Comparison of ENCODE assay signal across 25 mouse cellular contexts in genomic region chr4:31337980-31338379, GRCm38 (mm10).
DNase-seq lines count a peak whose midpoint lies in the region; ATAC-seq lines count a peak whose summit lies in the region.
"Had no signal": no experiment of that assay in that cellular context is flagged by ENCODE, and none has a peak within 500 bp of the region (broad histone marks: within the 10 kb centered on the region; RNA-seq: fewer than 3 reads in every experiment).

No protein-coding gene starts in this region.

- no peak for DNase-seq in forebrain, embryonic 11.5 days (ENCODE audit: low spot score)
- DNase-seq in neural tube, embryonic 10.5 days (ENCODE audit: extremely low spot score, low spot score) = no peak
- DNase-seq in right cerebral cortex, postnatal 14 days = no peak
- DNase-seq in retina, embryonic 14.5 days (ENCODE audit: low spot score) = no peak
- DNase-seq: adrenal gland, adult 2 months; B cell, adult 2 months; cerebellum, adult 11-12 months; cerebellum, postnatal 14 days; heart, postnatal 4 days; kidney, adult 9 months; kidney, postnatal 25 days; lung, adult 18-20 months; lung, postnatal 14 days had no signal

- 48% methylated on average over 4 of the region's 4 CpGs for WGBS in forebrain, embryonic 15.5 days
- WGBS in forebrain, embryonic 11.5 days = 49% methylated on average over 4 of the region's 4 CpGs
- WGBS in neural tube, embryonic 12.5 days = 54% methylated on average over 4 of the region's 4 CpGs
- WGBS in hindbrain, embryonic 16.5 days = 58% methylated on average over 4 of the region's 4 CpGs

- 0 out of 2 replicates have a peak, but pooled peaks cover 4% of the 10 kb centered on the region for H3K4me1 ChIP-seq in forebrain, embryonic 15.5 days
- H3K4me1 ChIP-seq in forebrain, embryonic 11.5 days (replicated peaks; ENCODE audit: control insufficient read depth, insufficient read depth, low read length) = no peaks in the 10 kb centered on the region
- H3K4me1 ChIP-seq in neural tube, embryonic 12.5 days = no peaks in the 10 kb centered on the region
- no peaks in the 10 kb centered on the region for H3K4me1 ChIP-seq in hindbrain, embryonic 16.5 days (ENCODE audit: control insufficient read depth, insufficient read depth, low read depth, low read length)
- H3K4me1 ChIP-seq: embryonic facial prominence, embryonic 15.5 days; heart, embryonic 10.5 days; intestine, embryonic 15.5 days; limb, embryonic 12.5 days; liver, embryonic 12.5 days had no signal

- no peaks in the 10 kb centered on the region for H3K9me3 ChIP-seq in forebrain, embryonic 15.5 days
- no peaks in the 10 kb centered on the region for H3K9me3 ChIP-seq in forebrain, embryonic 11.5 days (ENCODE audit: control insufficient read depth, low read length)
- H3K9me3 ChIP-seq in neural tube, embryonic 12.5 days = no peaks in the 10 kb centered on the region
- no peaks in the 10 kb centered on the region for H3K9me3 ChIP-seq in hindbrain, embryonic 16.5 days (ENCODE audit: control insufficient read depth, low read length)
- H3K9me3 ChIP-seq: embryonic facial prominence, embryonic 15.5 days; G1E; heart, embryonic 10.5 days; intestine, embryonic 15.5 days; limb, embryonic 12.5 days; liver, embryonic 12.5 days had no signal

- ATAC-seq in forebrain, embryonic 15.5 days (replicated peaks) = 0 out of 2 replicates have a peak, but pooled peaks have one; percentile 19
- ATAC-seq in forebrain, embryonic 11.5 days (replicated peaks; ENCODE audit: low FRiP score) = no peak
- ATAC-seq in neural tube, embryonic 12.5 days (ENCODE audit: low FRiP score, low read depth) = peak; percentile 71
- ATAC-seq in hindbrain, embryonic 16.5 days = peak; percentile 42
- ATAC-seq: intestine, embryonic 15.5 days; liver, embryonic 12.5 days had no signal

- H3K4me3 ChIP-seq in forebrain, embryonic 15.5 days = no peak overlapping the region
- no peak overlapping the region for H3K4me3 ChIP-seq in forebrain, embryonic 11.5 days (ENCODE audit: low read depth, low read length)
- H3K4me3 ChIP-seq in neural tube, embryonic 12.5 days = no peak overlapping the region
- H3K4me3 ChIP-seq in hindbrain, embryonic 16.5 days (ENCODE audit: low read length) = no peak overlapping the region
- H3K4me3 ChIP-seq: embryonic facial prominence, embryonic 15.5 days; heart, embryonic 10.5 days; intestine, embryonic 15.5 days; layer of hippocampus, adult 2 months; limb, embryonic 12.5 days; liver, embryonic 12.5 days had no signal

- H3K27ac ChIP-seq in forebrain, embryonic 15.5 days (replicated peaks) = no peak overlapping the region
- H3K27ac ChIP-seq in forebrain, embryonic 11.5 days (ENCODE audit: low read depth, low read length) = no peak overlapping the region
- H3K27ac ChIP-seq in neural tube, embryonic 12.5 days = no peak overlapping the region
- H3K27ac ChIP-seq in hindbrain, embryonic 16.5 days (ENCODE audit: low read depth, low read length) = no peak overlapping the region
- H3K27ac ChIP-seq: embryonic facial prominence, embryonic 15.5 days; heart, embryonic 10.5 days; intestine, embryonic 15.5 days; layer of hippocampus, adult 2 months; limb, embryonic 12.5 days; liver, embryonic 12.5 days; stomach, postnatal 0 days had no signal

- H3K4me2 ChIP-seq in forebrain, embryonic 15.5 days (replicated peaks) = no peak overlapping the region
- H3K4me2 ChIP-seq in forebrain, embryonic 11.5 days (ENCODE audit: low read depth, low read length, severe bottlenecking) = no peak overlapping the region
- H3K4me2 ChIP-seq in neural tube, embryonic 12.5 days (replicated peaks) = no peak overlapping the region
- no peak overlapping the region for H3K4me2 ChIP-seq in hindbrain, embryonic 16.5 days (ENCODE audit: low read length)
- H3K4me2 ChIP-seq: embryonic facial prominence, embryonic 15.5 days; intestine, embryonic 15.5 days; limb, embryonic 12.5 days; liver, embryonic 12.5 days had no signal

- no peaks in the 10 kb centered on the region for H3K36me3 ChIP-seq in forebrain, embryonic 15.5 days
- no peaks in the 10 kb centered on the region for H3K36me3 ChIP-seq in forebrain, embryonic 11.5 days (ENCODE audit: control insufficient read depth, insufficient read depth, low read length)
- H3K36me3 ChIP-seq in neural tube, embryonic 12.5 days = no peaks in the 10 kb centered on the region
- H3K36me3 ChIP-seq in hindbrain, embryonic 16.5 days (ENCODE audit: control insufficient read depth, insufficient read depth, low read length) = no peaks in the 10 kb centered on the region
- H3K36me3 ChIP-seq: embryonic facial prominence, embryonic 15.5 days; G1E; heart, embryonic 10.5 days; intestine, embryonic 15.5 days; limb, embryonic 12.5 days; liver, embryonic 12.5 days had no signal

- H3K9ac ChIP-seq in forebrain, embryonic 15.5 days (replicated peaks) = no peak overlapping the region
- no peak overlapping the region for H3K9ac ChIP-seq in forebrain, embryonic 11.5 days (ENCODE audit: low read length)
- no peak overlapping the region for H3K9ac ChIP-seq in neural tube, embryonic 12.5 days
- H3K9ac ChIP-seq in hindbrain, embryonic 16.5 days (ENCODE audit: low read depth, low read length) = no peak overlapping the region
- H3K9ac ChIP-seq: embryonic facial prominence, embryonic 15.5 days; intestine, embryonic 15.5 days; limb, embryonic 12.5 days; liver, embryonic 12.5 days had no signal

- no peaks in the 10 kb centered on the region for H3K27me3 ChIP-seq in forebrain, embryonic 15.5 days
- H3K27me3 ChIP-seq in forebrain, embryonic 11.5 days (ENCODE audit: control insufficient read depth, insufficient read depth, low read length) = no peaks in the 10 kb centered on the region
- H3K27me3 ChIP-seq in neural tube, embryonic 12.5 days (replicated peaks) = no peaks in the 10 kb centered on the region
- no peaks in the 10 kb centered on the region for H3K27me3 ChIP-seq in hindbrain, embryonic 16.5 days (replicated peaks; ENCODE audit: control insufficient read depth, insufficient read depth, low read length)
- H3K27me3 ChIP-seq: CH12.LX; embryonic facial prominence, embryonic 15.5 days; intestine, embryonic 15.5 days; limb, embryonic 12.5 days; liver, embryonic 12.5 days had no signal
